Mouse (Mus musculus) thymus, postnatal 4 days (tissue): ENCODE data around the gene Six3.

ENCODE experiments used
- DNase-seq: peaks from one replicate; pipeline ENCODE4 v3.0.0; 2021

Six3 gene

DNA sequence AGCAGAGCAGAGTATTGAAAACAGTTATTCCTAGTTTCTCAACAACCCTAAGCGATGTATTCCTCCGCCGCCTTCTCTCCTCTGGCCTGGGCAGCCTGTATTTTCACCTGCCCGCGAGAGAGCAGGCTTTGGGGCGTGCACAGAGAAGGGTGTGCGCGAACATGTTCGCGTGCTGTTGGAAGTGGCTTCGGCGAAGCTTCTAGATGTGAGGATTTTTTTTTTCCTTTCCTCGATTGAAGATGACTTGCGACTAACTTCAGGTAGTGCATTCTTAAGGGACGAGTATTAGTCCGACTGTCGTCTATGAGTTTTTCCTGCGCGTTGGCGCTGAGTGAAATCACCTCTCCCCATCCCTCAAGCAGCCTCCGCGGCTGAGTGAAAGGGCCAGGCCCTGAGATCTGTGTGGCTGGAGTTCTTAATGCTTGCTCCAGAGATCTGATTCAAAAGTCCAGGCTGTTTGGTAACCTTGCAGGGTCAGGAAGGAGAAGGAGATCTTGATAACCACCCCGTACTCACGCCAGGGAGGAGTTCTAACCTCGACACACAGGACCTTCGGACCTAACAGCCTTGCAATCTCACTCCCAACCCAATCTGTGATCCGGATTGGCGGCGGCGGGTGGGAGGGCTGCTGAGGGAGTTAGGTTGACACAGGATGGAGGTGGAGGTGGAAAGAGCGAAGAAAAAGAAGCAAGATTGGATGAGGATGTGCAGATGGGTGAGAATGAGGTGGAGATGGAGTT lies 712 bp upstream of the Six3 start:
- DNase-seq: no peak

DNA sequence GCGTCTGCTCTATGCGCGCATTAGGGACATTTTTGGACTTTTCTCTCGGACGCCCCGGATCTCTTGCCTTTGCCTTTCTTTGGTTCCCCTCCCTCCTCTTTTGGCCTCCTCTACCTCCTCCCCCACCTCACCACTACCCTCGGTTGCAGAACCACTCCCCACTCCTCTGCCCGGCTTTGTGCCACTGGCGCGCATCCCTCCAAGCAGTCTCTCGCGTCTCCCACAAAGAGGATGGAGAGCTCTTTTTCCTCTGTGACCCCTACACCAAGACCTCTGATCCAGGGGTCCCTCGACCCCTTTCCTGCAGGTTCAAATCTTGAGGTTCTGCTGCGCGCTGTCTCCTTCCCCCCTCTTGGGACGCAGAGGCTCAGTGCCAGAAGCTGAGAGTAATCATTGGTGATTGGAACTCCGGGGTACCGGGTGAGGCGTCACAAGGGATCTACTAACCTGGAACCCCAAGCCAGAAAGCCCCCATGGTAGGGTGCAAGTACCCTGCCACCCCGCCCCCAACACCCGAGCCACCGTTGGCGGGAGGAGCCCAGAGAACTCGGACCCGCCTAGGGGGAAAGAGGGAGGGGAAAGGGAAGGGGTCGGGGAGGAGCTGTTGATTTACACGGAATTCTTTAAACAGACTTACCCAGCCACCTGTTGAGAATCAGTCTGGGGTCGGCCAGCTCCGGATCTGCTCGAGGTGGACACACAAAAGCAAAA lies 758 bp downstream of the Six3 start:
- DNase-seq: no peak

DNA sequence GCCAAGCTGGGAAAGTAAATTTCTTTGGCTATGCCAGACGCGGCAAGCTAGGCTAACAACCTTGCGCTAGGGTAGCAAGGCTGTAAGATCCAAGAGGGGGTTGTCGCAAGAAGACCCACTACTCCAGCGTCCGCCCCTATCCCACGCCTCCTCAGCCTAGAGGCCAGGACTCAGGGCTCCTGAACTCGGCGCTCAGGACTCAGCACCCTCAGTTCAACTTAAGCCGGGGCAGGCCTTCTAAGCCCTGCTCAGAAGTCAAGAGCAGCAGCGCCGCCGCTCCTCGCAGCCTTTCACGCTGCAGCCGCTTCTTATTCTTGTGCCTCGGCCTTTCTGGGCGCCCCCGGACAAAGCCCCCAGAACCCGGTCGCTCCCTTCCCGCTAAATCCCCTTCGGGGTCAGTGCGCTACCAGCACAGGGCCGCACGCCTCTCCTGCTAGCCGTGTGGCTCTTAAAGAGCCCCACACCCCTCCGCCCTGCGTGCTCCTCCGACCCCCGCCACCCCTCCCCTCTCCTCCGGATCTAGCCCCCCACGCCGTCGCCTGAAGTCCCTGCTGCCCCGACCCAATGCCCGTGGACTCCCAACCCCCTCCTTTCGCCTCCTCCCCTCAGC lies 1.4 kb downstream of the Six3 start:
- DNase-seq: no peak

GRCm38 (mm10) chr17:85615586-85615985 lies 2.2 kb downstream of the Six3 start:
- no peak for DNase-seq

- DNase-seq: no peak
Measured at GRCm38 (mm10) chr17:85616526-85617500, 3.4 kb downstream of the Six3 start.

DNA sequence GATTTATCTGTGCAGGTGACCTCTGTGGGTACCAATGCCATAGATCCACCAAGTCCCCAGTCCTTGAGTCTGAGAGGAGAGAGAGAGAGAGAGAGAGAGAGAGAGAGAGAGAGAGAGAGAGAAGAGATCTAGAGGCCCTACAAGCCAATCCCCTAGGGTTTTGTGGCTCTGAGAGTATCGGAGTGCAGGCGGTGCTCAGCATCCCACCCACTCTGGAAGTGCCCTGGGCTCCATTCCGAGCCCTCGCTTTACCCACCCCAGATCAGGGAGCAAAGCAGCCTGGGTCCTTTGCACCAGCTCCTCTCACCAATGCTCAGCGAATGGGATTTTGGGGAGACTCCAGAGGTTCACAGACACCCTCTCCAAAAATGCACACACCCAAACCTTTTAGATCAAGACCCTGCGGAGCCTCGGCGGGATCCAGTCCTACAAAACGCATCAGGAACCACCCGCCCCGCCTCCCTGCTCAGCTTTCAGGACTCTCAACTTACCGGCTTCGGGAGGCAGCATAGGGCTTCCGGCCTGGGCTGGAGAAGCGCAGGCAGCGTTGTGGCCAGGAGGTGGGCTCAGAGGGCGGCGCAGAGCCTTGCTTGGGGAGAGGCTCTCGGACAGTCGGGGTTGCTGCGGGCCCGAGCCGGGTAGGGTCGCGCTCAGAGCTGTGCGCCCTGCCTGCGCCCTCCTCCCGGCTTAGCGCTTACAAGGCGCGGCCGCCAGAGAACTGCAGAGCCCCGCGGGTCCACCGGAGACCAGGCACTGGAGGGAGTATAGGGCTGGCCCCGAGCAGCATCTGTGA lies 4.4 kb downstream of the Six3 start:
- no peak for DNase-seq

- DNase-seq: no peak
Measured at GRCm38 (mm10) chr17:85618359-85619112, 5.1 kb downstream of the Six3 start.

- no peak for DNase-seq
Measured at GRCm38 (mm10) chr17:85619113-85620085, 6.0 kb downstream of the Six3 start.

GRCm38 (mm10) chr17:85620086-85620481 lies 6.7 kb downstream of the Six3 start:
- no peak for DNase-seq

DNA sequence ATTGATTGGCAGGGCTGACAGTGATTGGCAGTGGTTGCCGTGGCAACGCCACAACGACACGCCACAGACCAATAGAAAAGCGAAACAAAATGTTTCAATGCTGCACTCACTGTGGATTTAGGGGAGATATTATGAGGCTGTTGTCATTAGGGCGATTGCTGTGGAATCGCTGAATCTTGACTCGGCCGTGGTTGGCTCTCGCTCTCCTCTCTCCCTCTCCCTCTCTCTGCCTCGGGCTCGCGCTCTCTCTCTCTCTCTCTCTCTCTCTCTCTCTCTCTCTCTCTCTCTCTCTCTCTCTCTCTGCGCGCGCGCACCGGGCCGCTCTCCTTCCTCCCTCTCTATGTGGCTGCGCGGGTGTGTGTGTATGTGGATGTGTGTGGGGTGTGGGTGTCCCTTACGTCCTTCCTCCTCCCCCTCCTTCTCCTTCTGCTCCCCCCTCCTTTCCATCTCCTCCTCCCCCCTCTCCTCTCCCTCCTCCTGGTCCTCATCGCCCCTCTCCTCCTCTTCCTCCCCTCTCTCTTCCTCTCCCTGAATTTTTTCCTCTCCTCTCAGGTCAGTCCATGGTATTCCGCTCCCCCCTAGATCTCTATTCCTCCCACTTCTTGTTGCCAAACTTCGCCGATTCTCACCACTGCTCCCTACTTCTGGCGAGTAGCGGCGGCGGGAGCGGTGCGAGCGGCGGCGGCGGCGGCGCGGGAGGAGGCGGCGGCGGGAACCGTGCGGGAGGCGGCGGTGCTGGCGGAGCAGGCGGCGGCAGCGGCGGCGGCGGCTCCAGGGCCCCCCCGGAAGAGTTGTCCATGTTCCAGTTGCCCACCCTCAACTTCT lies 7.5 kb downstream of the Six3 start:
- no peak for DNase-seq

DNA sequence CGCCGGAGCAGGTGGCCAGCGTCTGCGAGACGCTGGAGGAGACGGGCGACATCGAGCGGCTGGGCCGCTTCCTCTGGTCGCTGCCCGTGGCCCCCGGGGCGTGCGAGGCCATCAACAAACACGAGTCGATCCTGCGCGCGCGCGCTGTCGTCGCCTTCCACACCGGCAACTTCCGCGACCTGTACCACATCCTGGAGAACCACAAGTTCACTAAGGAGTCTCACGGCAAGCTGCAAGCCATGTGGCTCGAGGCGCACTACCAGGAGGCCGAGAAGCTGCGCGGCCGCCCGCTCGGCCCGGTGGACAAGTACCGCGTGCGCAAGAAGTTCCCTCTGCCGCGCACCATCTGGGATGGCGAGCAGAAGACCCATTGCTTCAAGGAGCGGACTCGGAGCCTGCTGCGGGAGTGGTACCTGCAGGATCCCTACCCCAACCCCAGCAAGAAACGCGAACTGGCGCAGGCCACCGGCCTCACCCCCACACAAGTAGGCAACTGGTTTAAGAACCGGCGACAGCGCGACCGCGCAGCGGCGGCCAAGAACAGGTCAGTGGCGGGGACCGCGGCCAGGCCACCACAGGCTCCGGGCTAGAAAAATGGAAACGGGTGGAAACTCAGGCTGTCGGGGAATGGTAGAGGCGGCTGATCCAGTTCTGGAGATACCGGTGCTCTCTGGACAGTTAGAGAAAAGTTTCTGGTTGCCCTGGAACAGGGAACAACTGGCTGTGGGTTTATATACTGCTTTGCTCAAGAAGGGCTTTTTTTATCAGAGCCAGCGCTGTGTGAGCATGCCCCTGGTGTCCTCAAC lies 8.3 kb downstream of the Six3 start:
- peak; percentile 28 for DNase-seq

- no peak for DNase-seq
Measured at GRCm38 (mm10) chr17:85622493-85623157, 9.2 kb downstream of the Six3 start.

GRCm38 (mm10) chr17:85623161-85624050 lies 10.0 kb downstream of the Six3 start:
- DNase-seq: no peak

DNA sequence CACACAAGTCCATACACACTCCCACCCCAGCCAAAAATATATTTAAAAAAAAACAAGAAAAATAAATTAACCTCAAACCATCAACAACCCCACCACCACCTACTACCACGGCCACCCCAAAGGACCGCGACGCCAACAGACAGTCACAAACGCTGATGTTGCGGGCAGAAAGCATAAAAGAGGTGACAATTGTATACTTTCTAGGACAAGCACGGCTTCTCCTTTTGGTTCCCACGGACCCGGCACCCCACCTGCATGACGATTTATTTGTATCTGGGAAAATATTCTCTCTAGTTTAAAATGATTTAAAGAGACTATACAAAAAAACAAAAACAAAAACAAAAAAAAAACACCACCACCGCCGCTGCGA lies 10.6 kb downstream of the Six3 start:
- DNase-seq: no peak

DNA sequence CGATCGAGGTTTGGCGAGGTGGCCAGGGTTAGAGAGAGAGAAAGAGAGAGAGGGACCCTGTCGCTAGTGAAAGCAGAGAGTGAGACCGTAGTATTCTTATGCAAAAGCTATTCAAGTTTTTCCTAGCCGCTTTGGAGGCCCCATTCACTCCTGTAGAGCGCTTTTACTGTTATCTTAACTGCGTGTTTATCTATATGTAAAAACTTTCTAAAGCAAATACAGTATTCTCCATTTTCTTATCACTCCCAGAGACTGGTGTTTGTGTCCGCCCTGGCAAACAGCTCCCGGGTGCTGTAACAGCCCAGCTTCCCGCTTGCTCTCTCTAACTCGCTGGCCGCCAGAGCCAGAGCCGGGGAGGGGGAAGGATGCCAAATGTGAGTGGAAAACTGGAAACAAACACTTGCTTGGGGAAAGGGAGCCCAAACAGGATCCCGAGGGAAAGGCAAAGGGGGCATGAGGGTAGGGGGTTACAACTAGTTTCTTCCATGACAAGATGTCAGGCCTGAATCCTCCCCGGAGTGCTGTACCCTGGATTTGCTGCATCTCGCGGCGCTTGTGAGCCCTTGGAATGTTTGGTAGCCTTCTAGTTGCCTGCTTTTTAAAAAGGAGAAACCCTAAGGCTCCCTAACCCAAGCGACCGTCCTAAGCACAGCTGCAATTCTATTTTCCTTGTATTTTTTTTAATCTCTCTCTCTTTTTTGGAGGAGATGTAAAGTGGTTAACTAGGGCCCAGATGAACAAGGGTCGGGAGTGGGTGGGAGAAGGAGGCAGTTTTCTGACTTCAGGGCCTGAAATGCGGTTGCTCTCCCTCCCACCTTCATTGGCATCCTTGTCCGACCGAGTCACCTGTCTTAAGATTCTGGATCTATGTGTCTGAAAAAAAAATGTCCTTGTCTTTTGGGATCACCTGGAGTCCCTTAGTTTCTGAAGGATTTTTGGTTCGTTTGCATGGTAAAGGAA lies 11.9 kb downstream of the Six3 start:
- no peak for DNase-seq
